Mouse (Mus musculus) common myeloid progenitor, adult 5-6 weeks (primary cell): ENCODE results near the gene Grasp. TPM values are rescaled to one million over a fixed set of nuclear protein-coding genes. Genes with fewer than 3 reads are reported as not detected.

Source experiments
- ATAC-seq: replicated peaks from 2 replicates; pipeline ENCODE4 v1.8.0; 2016; ENCODE audit warnings: low read depth, mild to moderate bottlenecking, moderate TSS enrichment, inconsistent platforms; ENCODE audit not compliant: poor library complexity, severe bottlenecking
- total RNA-seq: library from RNA; stranded (forward); fragments of 200-1000, 187-1606 nt; gene quantifications from 2 replicates; pipeline ENCODE4 v1.2.3, GENCODE M21; 2017

The Grasp gene
- total RNA-seq: 2.1 and 4.7 TPM in 2 replicates

GRCm38 (mm10) chr15:101224006-101224906 is at the start of gene Grasp:
Grasp (plus strand) TSS chr15:101224188.
- peak; percentile 67 for ATAC-seq

DNA sequence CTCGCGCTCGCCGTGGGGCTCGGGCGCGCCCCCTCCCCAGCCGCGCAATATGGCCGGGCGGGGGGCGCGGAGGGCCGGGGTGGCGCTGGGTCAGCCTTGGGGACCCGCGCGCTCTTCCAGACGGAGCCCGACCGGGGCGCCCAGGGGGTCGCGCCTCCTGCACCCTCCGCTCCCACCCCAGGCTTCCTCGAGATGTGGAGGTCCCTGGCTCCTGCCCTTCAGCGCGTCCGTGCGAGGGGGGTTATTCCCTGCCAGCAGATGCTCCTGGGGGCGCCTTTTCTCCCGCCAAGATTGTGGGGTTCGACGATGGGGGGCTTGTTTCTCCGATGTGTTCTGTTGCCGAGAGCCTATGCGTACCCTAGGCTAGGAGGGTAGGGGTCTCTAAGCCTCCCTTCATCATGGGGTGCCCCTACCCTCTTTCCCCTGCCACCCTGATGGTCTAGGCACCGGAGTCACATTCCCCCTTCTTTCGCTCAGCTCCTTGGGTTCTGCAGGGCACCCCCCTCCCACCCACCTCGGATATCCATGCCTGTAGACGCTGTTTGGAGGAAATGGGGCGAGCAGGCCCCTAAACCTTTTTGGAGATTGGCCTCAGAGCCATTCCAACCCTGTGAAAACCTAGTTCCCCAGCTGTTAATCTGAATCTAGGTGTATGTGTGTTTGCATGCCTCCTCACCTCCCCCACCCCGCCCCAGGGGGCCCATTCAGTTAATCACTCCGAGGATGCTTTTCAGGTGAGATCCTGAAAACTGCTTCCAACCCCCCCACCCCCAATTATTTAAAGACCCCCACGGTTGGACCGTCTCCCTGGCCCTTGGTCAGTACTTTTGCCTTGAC is 49.5 kb upstream of the Grasp start:
- no peak for ATAC-seq

- no peak for ATAC-seq
Observed at GRCm38 (mm10) chr15:101175131-101175460, 48.9 kb upstream of the Grasp start.

- ATAC-seq: no peak
Observed at GRCm38 (mm10) chr15:101175613-101176283, 48.2 kb upstream of the Grasp start.

- no peak for ATAC-seq
Observed at GRCm38 (mm10) chr15:101176284-101176680, 47.7 kb upstream of the Grasp start.

DNA sequence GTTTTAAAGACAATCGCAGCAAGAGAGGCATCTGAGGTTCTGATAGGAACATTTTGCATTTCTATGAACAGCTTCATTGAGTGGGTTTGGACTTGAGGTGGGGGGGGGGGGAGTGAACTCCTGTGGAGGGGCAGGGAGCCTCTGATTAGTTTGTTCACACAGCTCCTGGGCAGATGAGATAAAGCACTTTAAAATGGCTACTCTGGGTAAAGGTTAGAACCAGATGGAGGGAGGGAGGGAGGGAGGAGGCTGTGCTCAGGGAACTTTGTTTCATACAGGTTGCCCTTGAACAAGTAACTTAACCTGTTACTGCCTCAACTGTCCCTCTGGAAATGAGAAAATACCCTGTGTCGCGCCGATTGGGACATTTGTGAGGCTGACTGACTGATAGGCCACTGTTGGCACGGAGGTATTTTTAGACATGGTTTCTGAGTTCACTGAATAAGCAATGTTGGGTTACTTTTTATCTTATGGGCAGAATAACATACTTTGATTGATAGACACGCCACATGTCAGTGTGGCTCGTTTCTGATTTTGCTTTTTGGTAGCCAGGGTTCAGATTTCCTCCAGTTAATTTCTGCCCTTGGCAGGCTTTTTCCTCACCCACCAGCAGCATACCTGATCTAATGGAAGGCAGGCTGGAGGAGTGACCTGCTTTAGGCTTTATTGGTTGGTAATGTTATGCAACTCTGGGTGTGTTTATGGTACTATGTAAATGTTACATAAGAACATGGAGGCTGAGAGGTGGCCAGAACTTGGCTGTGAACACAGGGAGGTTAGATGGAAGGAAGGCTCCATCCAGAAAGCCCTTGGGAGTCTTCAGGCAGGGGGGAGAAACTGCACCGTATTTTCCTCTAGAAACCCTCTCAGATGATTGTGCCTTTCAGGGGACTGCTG is 46.9 kb upstream of the Grasp start:
- no peak for ATAC-seq

GRCm38 (mm10) chr15:101180363-101181105 is 43.5 kb upstream of the Grasp start:
- ATAC-seq: no peak

DNA sequence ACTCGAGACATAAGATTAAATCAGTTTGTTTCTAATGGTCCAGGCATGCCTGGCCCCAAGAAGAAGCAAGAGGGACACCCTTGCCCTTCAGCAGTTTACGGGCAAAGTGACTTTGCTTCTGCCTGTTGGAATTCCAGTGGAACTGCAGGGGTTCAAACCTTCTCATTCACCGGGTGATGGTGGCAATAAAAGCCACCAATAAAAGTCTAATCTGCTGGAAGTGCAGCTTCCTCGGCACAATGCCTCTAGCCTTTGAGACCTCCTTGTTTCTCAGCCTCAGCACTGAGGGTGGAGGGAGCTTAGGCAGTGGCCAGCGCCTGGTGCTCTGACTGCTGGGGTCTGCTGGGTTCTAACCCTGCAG is 42.9 kb upstream of the Grasp start:
- no peak for ATAC-seq

DNA sequence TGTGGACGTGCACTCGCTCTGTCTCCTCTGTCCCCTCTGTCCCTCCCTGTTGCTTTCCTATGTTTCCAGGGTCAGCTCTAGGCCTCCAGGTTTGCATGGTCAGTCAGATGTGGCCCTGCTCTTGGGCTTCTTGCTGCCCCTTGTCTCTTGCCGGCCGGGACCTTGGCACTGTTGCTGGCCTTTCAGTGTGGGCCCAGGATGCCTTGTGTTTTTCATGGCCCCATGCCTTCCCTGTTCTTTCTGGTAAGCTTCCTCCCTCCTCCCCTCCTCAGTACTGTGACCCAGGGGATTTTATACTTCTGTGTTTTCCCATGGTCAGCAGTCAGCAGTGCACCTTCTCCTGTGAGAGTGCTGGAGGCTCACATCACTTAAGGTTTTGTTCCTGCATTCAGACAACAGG is 42.5 kb upstream of the Grasp start:
- no peak for ATAC-seq

GRCm38 (mm10) chr15:101182676-101183075 is 41.3 kb upstream of the Grasp start:
- no peak for ATAC-seq

DNA sequence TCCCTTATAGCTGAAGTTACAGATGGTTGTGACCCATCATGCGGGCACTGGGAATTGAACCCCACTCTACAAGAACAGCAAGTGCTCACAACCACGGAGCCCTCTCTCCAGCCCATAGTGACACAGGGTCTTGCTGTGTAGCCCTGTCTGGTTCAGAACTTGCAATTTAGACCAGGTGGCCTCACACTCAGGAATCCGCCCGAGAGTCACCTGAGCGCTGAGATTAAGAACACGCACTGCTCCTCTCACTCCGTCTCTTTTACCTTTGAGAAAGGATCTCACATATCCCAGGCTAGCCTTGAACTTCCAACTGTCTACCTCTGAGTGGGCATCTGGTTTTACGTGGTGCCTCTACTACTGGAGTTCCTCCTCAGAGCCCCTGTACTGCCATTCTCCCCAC is 39.7 kb upstream of the Grasp start:
- no peak for ATAC-seq

DNA sequence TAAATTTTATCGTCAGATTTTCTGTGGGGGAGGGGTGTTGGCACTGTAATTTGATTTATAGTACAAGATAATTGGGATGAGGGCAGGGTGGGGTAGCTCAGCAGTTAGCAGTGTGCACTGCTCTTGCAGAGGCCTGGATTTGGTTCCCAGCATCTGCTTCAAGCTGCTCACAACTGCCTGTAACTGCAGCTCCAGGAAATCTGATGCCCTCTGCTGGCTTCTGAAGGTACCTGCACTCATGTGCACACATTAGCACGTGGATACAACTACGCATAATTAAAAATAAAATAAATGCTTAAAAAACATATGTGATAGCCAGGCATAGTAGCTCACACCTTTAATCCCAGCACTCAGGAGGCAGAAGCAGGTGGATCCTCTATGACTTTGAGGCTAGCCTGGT is 38.4 kb upstream of the Grasp start:
- no peak for ATAC-seq

- ATAC-seq: peak; percentile 46
Observed at GRCm38 (mm10) chr15:101187907-101188306, 36.1 kb upstream of the Grasp start.

GRCm38 (mm10) chr15:101189981-101190761 is 33.8 kb upstream of the Grasp start:
- ATAC-seq: no peak

DNA sequence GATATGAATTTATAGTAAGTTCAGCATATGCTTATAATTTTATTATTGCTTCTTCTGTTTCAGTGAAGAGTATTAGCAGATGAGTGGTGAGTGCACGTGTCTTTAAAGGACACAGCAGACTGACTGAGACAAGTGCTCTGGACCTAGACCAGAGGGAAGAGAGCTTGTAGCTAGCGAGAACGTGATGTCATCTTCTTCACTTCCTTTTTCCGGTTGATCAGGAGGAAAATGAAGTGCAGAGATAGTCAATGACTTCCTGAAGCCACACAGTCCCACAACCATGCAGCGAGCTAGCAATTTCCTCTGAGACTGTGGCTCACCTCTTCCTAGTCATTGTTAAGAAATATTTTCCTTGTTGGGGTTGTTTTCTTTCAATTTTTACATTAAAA is 33.2 kb upstream of the Grasp start:
- peak; percentile 36; the same call in 1 of the 2 replicates for ATAC-seq

- peak; percentile 36 for ATAC-seq
Observed at GRCm38 (mm10) chr15:101191459-101192259, 32.3 kb upstream of the Grasp start.

- ATAC-seq: no peak
Observed at GRCm38 (mm10) chr15:101192260-101192640, 31.7 kb upstream of the Grasp start.

- no peak for ATAC-seq
Observed at GRCm38 (mm10) chr15:101192651-101193050, 31.3 kb upstream of the Grasp start.
